23 mouse cellular contexts compared by ENCODE assay signal in genomic region chr5:100280215-100280614, GRCm38 (mm10).
"Had no signal": no experiment of that assay in that cellular context is flagged by ENCODE, and none has a peak within 500 bp of the region (broad histone marks: within the 10 kb centered on the region; RNA-seq: fewer than 3 reads in every experiment).

No protein-coding gene starts in this region.

- DNase-seq: gastrocnemius, postnatal 14 days; gastrocnemius, postnatal 36 days; heart, adult 11 months; heart, adult 2 months; heart, postnatal 14 days; heart, postnatal 36 days; kidney, adult 18-20 months; kidney, postnatal 10 days; kidney, postnatal 4 days; liver; liver, embryonic 13.5 days had no signal

- H3K4me1 ChIP-seq: heart, embryonic 13.5 days; heart, embryonic 15.5 days; limb, embryonic 10.5 days; limb, embryonic 12.5 days; liver, embryonic 13.5 days; liver, embryonic 15.5 days had no signal

- H3K27me3 ChIP-seq: heart, embryonic 15.5 days; hindbrain, embryonic 13.5 days; hindbrain, embryonic 15.5 days; limb, embryonic 12.5 days; liver, embryonic 13.5 days; liver, embryonic 15.5 days had no signal

- H3K9ac ChIP-seq: heart, embryonic 13.5 days; heart, embryonic 15.5 days; hindbrain, embryonic 13.5 days; hindbrain, embryonic 15.5 days; limb, embryonic 12.5 days; liver, embryonic 13.5 days; liver, embryonic 15.5 days had no signal

- H3K27ac ChIP-seq: heart, adult 2 months; heart, embryonic 13.5 days; heart, embryonic 15.5 days; hindbrain, embryonic 13.5 days; hindbrain, embryonic 15.5 days; hindbrain, postnatal 0 days; layer of hippocampus, adult 2 months; left cerebral cortex, adult 2 months; limb, embryonic 10.5 days; limb, embryonic 12.5 days; liver, embryonic 13.5 days; liver, embryonic 15.5 days had no signal

- H3K4me2 ChIP-seq: heart, embryonic 11.5 days; heart, embryonic 13.5 days; heart, embryonic 15.5 days; hindbrain, embryonic 13.5 days; hindbrain, embryonic 15.5 days; limb, embryonic 12.5 days; liver, embryonic 11.5 days; liver, embryonic 13.5 days; liver, embryonic 15.5 days had no signal

- ATAC-seq: hindbrain, postnatal 0 days had no signal

- H3K4me3 ChIP-seq: heart, adult 2 months; heart, embryonic 13.5 days; heart, embryonic 15.5 days; hindbrain, embryonic 13.5 days; hindbrain, embryonic 15.5 days; layer of hippocampus, adult 2 months; left cerebral cortex, adult 2 months; limb, embryonic 10.5 days; limb, embryonic 12.5 days; liver, embryonic 13.5 days; liver, embryonic 15.5 days had no signal

- H3K9me3 ChIP-seq: heart, embryonic 13.5 days; heart, embryonic 15.5 days; hindbrain, embryonic 13.5 days; hindbrain, embryonic 15.5 days; limb, embryonic 10.5 days; limb, embryonic 12.5 days; liver, embryonic 13.5 days; liver, embryonic 15.5 days had no signal

- H3K36me3 ChIP-seq: heart, embryonic 13.5 days; heart, embryonic 15.5 days; hindbrain, embryonic 13.5 days; hindbrain, embryonic 15.5 days; limb, embryonic 10.5 days; limb, embryonic 12.5 days; liver, embryonic 13.5 days; liver, embryonic 15.5 days had no signal
